Mouse (Mus musculus): ENCODE data around the gene Rfc5. TPM values are rescaled to one million over a fixed set of nuclear protein-coding genes. Genes with fewer than 3 reads are reported as not detected.
A peak's percentile ranks its signal among the peaks of the same experiment; 100 is the strongest.

The Rfc5 gene
- polyA plus RNA-seq, 1 experiment from 2014 or later: 72.1 TPM

DNA sequence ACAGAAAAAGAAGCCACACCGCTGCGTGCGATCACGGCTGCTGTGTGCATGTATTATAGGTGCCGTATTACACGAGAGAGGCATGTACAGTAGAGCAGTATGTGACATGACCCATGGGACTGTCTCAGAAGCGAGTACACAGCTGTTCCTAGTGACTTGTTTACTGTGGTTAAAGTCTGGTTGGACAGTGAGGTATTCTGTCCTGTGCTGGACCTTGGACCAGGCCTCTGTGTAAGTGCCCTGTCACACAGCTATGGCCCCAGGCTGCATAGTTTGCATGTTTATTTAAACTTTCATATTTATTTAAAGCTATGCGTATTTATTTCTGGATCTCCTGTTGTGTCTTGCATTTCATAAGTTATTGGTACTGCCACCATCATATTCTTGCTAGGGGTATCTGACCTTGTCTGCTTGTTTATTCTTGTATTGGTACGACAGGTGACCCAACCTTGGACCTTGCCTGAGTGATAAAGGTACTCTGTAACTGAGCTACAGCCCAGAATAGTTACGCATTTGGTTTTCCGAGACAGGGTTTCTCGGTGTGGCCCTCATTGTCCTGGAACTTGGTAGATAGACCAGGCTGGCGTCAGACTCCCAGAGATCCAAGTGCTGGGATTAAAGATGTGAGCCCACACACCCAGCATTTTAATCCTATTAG lies 22.8 kb downstream of the Rfc5 start:
- Histone ChIP-seq H3K4me2 (replicated peaks; ENCODE audit: low read depth, low read length) (no peak overlapping the region), H3K27me3 (ENCODE audit: control insufficient read depth, insufficient read depth, low read length) (no peaks in the 10 kb centered on the region), H3K9me3 (ENCODE audit: control insufficient read depth, low read length) (no peaks in the 10 kb centered on the region), H3K4me1 (replicated peaks; ENCODE audit: control insufficient read depth, insufficient read depth, low read length) (no peaks in the 10 kb centered on the region), H3K36me3 (ENCODE audit: control insufficient read depth, insufficient read depth, low read length) (peaks cover 5% of the 10 kb centered on the region; the same call in 1 of the 2 replicates), H3K27ac (ENCODE audit: low read depth, low read length) (no peak overlapping the region), H3K4me3 (ENCODE audit: low read depth, low read length) (no peak overlapping the region), H3K9ac (ENCODE audit: low read depth, low read length) (no peak overlapping the region)
- DNase-seq (ENCODE audit: low spot score) (no peak), ATAC-seq (ENCODE audit: low FRiP score) (no peak)
- 91% methylated on average over 13 of the region's 13 CpGs for WGBS

DNA sequence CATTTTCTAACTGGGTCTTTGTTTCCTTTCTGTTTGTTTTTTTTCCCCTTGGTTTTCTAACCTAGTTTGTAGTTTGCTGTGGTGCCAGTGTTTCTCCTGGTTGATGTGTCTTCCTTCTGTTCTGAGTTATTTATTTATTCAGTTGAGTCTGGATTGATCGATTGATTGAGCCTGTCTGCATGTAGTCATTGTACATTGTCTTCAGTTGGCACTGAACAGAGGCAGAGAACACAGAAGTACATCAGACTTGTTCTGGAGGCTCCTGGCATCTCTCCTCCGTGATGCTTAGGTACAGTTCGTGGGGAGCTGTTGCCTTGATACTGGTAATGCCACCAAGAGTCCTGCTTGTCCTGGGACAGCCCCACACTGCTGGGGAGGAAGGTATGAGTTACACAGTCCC lies 24.0 kb downstream of the Rfc5 start:
- Histone ChIP-seq H3K4me2 (replicated peaks; ENCODE audit: low read depth, low read length) (no peak overlapping the region), H3K27ac (ENCODE audit: low read depth, low read length) (no peak overlapping the region), H3K36me3 (ENCODE audit: control insufficient read depth, insufficient read depth, low read length) (peaks cover 5% of the 10 kb centered on the region; the same call in 1 of the 2 replicates), H3K9me3 (ENCODE audit: control insufficient read depth, low read length) (no peaks in the 10 kb centered on the region), H3K27me3 (ENCODE audit: control insufficient read depth, insufficient read depth, low read length) (no peaks in the 10 kb centered on the region), H3K9ac (ENCODE audit: low read depth, low read length) (no peak overlapping the region), H3K4me3 (ENCODE audit: low read depth, low read length) (no peak overlapping the region), H3K4me1 (replicated peaks; ENCODE audit: control insufficient read depth, insufficient read depth, low read length) (no peaks in the 10 kb centered on the region; the same call in 1 of the 2 replicates)
- 89% methylated on average over 3 of the region's 3 CpGs for WGBS
- ATAC-seq (ENCODE audit: low FRiP score) (no peak), DNase-seq (ENCODE audit: low spot score) (no peak)

DNA sequence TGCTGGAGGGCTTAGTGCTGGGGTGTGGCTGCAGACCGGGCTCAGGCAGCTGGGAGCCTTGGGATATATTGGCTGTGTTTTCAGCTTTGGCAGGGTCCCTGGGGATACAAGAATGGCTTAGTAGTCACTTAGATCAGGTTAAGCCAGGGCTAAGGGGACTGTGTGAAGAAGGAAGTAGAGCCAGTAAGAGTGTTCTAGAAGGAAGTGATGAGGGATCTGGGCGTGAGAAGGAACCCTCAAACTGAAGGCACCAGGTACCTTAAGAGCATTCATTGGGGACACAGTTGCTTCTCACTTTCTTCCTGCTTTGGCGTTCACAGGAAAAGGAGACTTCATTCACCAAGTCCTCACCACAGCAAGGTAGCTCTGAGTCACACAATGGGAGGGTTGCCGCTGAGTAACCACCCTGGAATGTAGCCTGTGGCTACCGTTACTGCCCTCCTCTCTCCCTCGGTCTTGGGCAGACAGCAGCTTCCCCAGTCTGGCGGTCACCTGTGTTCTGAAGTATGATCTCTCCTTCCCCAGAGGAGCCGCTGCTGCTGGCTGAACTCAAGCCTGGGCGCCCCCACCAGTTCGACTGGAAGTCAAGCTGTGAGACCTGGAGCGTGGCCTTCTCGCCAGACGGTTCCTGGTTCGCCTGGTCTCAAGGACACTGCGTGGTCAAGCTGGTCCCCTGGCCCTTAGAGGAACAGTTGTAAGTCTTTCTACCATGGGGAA lies 25.6 kb downstream of the Rfc5 start:
- H3K27ac ChIP-seq (ENCODE audit: low read depth, low read length): no peak overlapping the region
- H3K27me3 ChIP-seq (ENCODE audit: control insufficient read depth, insufficient read depth, low read length): no peaks in the 10 kb centered on the region
- H3K4me1 ChIP-seq (replicated peaks; ENCODE audit: control insufficient read depth, insufficient read depth, low read length): no peaks in the 10 kb centered on the region; the same call in 1 of the 2 replicates
- H3K9me3 ChIP-seq (ENCODE audit: control insufficient read depth, low read length): no peaks in the 10 kb centered on the region
- DNase-seq (ENCODE audit: low spot score): no peak
- no peaks in the 10 kb centered on the region for H3K36me3 ChIP-seq (ENCODE audit: control insufficient read depth, insufficient read depth, low read length)
- no peak overlapping the region for H3K4me2 ChIP-seq (replicated peaks; ENCODE audit: low read depth, low read length)
- no peak overlapping the region for H3K4me3 ChIP-seq (ENCODE audit: low read depth, low read length)
- H3K9ac ChIP-seq (ENCODE audit: low read depth, low read length): no peak overlapping the region
- ATAC-seq (ENCODE audit: low FRiP score): no peak
- 54% methylated on average over 15 of the region's 15 CpGs for WGBS

DNA sequence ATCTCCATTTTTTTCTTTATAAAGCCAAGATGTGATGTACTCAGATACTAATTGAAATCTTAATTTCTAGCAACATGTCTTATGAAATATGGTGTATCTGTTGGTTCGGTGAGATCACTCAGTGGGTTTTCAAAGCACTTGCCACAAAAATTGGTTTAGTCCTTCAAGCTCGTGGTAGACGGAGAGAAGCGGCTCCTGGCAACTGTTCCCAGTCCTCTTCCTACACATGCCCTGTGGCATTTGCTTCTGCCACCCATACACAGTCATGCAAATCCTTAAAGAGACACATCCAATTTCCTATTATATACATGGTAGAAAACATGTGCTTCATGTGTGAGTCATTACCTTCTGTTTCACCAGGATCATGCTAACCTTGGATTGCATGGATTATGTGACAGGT lies 27.3 kb downstream of the Rfc5 start:
- Histone ChIP-seq H3K9ac (ENCODE audit: low read depth, low read length) (no peak overlapping the region), H3K27ac (ENCODE audit: low read depth, low read length) (no peak overlapping the region), H3K36me3 (ENCODE audit: control insufficient read depth, insufficient read depth, low read length) (no peaks in the 10 kb centered on the region), H3K4me1 (replicated peaks; ENCODE audit: control insufficient read depth, insufficient read depth, low read length) (no peaks in the 10 kb centered on the region; the same call in 1 of the 2 replicates), H3K9me3 (ENCODE audit: control insufficient read depth, low read length) (no peaks in the 10 kb centered on the region), H3K4me3 (ENCODE audit: low read depth, low read length) (no peak overlapping the region), H3K4me2 (replicated peaks; ENCODE audit: low read depth, low read length) (no peak overlapping the region), H3K27me3 (ENCODE audit: control insufficient read depth, insufficient read depth, low read length) (no peaks in the 10 kb centered on the region)
- DNase-seq (ENCODE audit: low spot score): no peak
- WGBS: 92% methylated on average over 4 of the region's 4 CpGs
- no peak for ATAC-seq (ENCODE audit: low FRiP score)

DNA sequence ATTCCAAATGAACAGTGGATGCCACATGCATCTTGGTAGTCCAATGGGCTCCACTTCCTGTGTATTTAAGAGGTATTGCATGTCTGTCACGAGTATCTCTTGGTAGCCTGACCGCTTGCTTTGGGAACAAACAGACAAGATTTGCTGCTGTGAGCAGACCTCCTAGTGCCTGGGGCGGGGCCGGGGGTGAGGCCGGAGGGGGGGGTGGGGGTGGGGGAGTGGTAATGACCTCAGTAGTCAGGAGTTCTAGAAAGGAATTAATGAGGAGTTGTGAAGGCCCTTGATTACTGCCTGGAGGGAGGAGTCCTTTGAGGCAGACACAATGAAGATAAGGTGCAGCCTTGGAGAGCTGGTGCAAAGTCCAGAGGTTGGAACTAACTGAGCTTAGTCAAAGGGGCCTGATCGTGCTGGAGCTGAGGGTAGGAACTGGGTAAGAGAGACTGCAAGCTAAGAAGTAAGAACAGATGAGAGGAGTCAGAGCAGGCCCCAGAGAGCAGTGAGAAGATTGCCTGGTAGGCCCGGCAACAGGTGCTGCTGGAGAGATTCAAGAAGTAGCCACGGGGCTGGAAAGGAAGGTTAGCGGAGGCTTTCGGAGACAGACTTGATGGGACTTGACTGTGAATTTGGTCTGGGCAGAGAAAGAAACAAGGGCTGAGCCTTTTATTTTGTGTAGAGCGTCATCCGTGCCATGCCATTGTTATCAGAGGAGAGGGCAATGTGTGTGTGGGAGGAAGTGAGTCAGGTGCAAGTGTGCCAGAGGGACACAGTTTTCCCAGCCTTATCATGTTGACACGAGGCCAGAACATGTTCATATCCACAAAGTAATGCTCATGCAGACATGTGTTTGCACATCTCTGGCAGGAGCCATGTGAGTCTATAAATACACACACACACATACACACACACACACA lies 28.0 kb downstream of the Rfc5 start:
- Histone ChIP-seq H3K36me3 (ENCODE audit: control insufficient read depth, insufficient read depth, low read length) (no peaks in the 10 kb centered on the region), H3K9me3 (ENCODE audit: control insufficient read depth, low read length) (no peaks in the 10 kb centered on the region), H3K27ac (ENCODE audit: low read depth, low read length) (no peak overlapping the region), H3K9ac (ENCODE audit: low read depth, low read length) (no peak overlapping the region), H3K4me1 (replicated peaks; ENCODE audit: control insufficient read depth, insufficient read depth, low read length) (peaks cover 2% of the 10 kb centered on the region; the same call in 1 of the 2 replicates), H3K4me3 (ENCODE audit: low read depth, low read length) (no peak overlapping the region), H3K27me3 (ENCODE audit: control insufficient read depth, insufficient read depth, low read length) (no peaks in the 10 kb centered on the region), H3K4me2 (replicated peaks; ENCODE audit: low read depth, low read length) (no peak overlapping the region)
- DNase-seq (ENCODE audit: low spot score) (no peak), ATAC-seq (ENCODE audit: low FRiP score) (no peak)
- 51% methylated on average over 13 of the region's 13 CpGs for WGBS

DNA sequence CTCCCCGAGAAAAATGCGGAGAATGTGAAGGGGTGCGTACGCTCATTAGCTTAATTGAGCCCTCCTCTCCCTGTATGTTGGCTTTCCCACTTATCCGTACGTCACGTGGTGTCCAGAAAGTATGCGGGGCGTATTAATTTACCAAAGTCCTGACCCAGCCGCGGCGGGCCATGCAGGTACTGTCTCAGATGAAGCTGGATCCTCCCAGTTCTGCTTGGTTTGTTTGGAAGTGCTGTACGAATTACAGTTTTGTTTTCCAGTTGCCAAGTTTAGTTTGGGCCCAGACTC lies 28.7 kb downstream of the Rfc5 start:
- Histone ChIP-seq H3K27me3 (ENCODE audit: control insufficient read depth, insufficient read depth, low read length) (no peaks in the 10 kb centered on the region), H3K9me3 (ENCODE audit: control insufficient read depth, low read length) (no peaks in the 10 kb centered on the region), H3K36me3 (ENCODE audit: control insufficient read depth, insufficient read depth, low read length) (no peaks in the 10 kb centered on the region), H3K4me3 (ENCODE audit: low read depth, low read length) (no peak overlapping the region), H3K9ac (ENCODE audit: low read depth, low read length) (no peak overlapping the region), H3K4me2 (replicated peaks; ENCODE audit: low read depth, low read length) (no peak overlapping the region), H3K27ac (ENCODE audit: low read depth, low read length) (no peak overlapping the region), H3K4me1 (replicated peaks; ENCODE audit: control insufficient read depth, insufficient read depth, low read length) (peaks cover 2% of the 10 kb centered on the region; the same call in 1 of the 2 replicates)
- 63% methylated on average over 13 of the region's 13 CpGs for WGBS
- ATAC-seq (ENCODE audit: low FRiP score) (no peak), DNase-seq (ENCODE audit: low spot score) (no peak)

DNA sequence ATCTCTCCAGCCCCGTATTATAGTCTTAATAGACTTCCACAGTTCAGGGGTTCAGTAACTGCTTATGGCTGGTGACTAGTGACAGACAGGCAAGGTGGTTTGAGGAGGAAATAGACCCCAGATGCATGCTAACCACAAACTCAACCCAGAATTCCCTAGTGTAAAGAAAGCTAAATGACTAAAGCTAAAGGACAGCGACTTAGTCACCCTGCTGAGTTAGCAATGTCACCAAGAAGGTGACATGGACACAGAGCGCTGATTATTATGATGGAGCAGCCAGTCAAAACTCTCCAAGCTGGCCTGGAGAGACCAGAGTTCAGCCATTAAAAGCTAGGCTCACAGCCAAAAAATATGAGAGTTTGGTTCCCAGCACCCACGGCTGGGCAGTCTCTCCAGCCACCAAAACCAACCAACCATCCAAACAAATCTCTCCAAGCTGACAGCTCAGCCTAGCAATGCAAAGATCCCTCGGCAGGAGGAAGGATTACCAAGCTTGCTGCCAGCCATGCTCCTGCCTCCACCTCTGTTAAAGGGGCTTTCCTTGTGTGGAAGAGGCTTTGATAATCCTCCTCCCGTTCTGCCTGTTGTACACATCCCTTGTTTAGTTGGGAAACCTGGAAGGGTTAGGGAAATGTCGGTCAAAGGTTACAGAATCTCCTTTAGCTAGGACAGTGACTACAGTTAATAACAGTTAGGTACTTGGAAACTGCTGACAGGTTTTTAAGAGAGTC lies 29.2 kb downstream of the Rfc5 start:
- Histone ChIP-seq H3K4me2 (replicated peaks; ENCODE audit: low read depth, low read length) (no peak overlapping the region), H3K9me3 (ENCODE audit: control insufficient read depth, low read length) (no peaks in the 10 kb centered on the region), H3K4me3 (ENCODE audit: low read depth, low read length) (no peak overlapping the region), H3K9ac (ENCODE audit: low read depth, low read length) (no peak overlapping the region), H3K36me3 (ENCODE audit: control insufficient read depth, insufficient read depth, low read length) (no peaks in the 10 kb centered on the region), H3K4me1 (replicated peaks; ENCODE audit: control insufficient read depth, insufficient read depth, low read length) (peaks cover 2% of the 10 kb centered on the region; the same call in 1 of the 2 replicates), H3K27ac (ENCODE audit: low read depth, low read length) (no peak overlapping the region), H3K27me3 (ENCODE audit: control insufficient read depth, insufficient read depth, low read length) (no peaks in the 10 kb centered on the region)
- DNase-seq (ENCODE audit: low spot score): no peak
- WGBS: 53% methylated on average over 7 of the region's 7 CpGs
- ATAC-seq (ENCODE audit: low FRiP score): no peak

DNA sequence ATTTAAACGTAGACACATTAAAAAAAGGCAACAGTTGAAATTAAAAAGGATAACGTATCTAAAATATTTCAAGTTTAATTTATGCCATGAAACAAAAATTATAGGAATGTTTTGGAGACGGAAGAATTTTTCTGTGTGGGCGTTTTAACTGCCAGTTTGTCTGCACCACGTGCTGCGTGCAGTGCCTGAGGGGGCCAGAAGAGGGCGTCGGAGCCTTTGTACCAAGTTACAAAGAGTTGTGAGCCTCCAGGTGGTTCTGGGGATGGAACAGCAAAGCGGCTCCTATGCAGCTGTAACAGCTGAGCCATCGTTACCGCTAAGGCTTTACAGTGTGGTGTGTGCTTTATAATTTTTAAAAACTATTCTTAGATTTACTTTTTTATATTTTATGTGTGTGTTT lies 30.1 kb downstream of the Rfc5 start:
- H3K36me3 ChIP-seq (ENCODE audit: control insufficient read depth, insufficient read depth, low read length): no peaks in the 10 kb centered on the region
- no peak overlapping the region for H3K27ac ChIP-seq (ENCODE audit: low read depth, low read length)
- WGBS: 39% methylated on average over 11 of the region's 11 CpGs
- no peaks in the 10 kb centered on the region for H3K9me3 ChIP-seq (ENCODE audit: control insufficient read depth, low read length)
- no peak overlapping the region for H3K9ac ChIP-seq (ENCODE audit: low read depth, low read length)
- H3K4me1 ChIP-seq (replicated peaks; ENCODE audit: control insufficient read depth, insufficient read depth, low read length): peaks cover 2% of the 10 kb centered on the region; the same call in 1 of the 2 replicates
- ATAC-seq (ENCODE audit: low FRiP score): no peak
- DNase-seq (ENCODE audit: low spot score): peak; percentile 77
- H3K4me2 ChIP-seq (replicated peaks; ENCODE audit: low read depth, low read length): no peak overlapping the region; the same call in 1 of the 2 replicates
- no peaks in the 10 kb centered on the region for H3K27me3 ChIP-seq (ENCODE audit: control insufficient read depth, insufficient read depth, low read length)
- no peak overlapping the region for H3K4me3 ChIP-seq (ENCODE audit: low read depth, low read length)
